Mouse (Mus musculus) stomach, postnatal 0 days (tissue): ENCODE results near the gene Fgf22.

Experiments used
- CTCF ChIP-seq: IDR thresholded peaks from 2 replicates; pipeline ENCODE4 v1.5.1; 2016; ENCODE audit warnings: antibody characterized with exemption, low read depth, mild to moderate bottlenecking, moderate library complexity
- EP300 ChIP-seq: optimal IDR thresholded peaks from 2 replicates; pipeline ENCODE3; 2016; ENCODE audit warnings: antibody characterized with exemption

- no peak for TF ChIP-seq CTCF
- TF ChIP-seq EP300: no peak
Observed at GRCm38 (mm10) chr10:79803716-79804323, 48.9 kb downstream of the Fgf22 start.
